Mouse (Mus musculus) frontal cortex, postnatal 36 days (tissue): ENCODE data around the gene H2-Eb2.

ENCODE experiments used
- DNase-seq, 2 experiments: peaks; one replicate each; pipeline ENCODE4 v3.0.0; 2022; ENCODE audit warnings: low spot score in 2 of 2

Gene H2-Eb2

DNA sequence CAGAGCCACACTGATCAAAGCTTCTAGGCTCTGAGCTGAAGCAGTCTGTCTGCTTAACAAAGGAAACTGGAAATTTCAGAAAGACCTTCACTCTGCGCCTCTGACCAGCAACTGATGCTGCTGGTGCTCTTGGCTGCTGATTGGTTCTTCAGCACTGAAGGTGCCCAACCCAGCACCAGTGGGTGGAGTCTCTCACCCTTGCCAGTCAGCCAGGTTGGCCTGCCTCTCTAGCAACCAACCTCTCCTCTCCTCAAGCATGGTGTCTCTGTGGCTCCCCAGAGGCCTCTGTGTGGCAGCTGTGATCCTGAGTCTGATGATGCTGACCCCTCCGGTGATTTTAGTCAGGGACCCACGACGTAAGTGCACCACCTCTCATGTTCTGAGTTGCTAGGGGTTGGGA, at the start of gene H2-Eb2:
Gene H2-Eb2, plus strand, starts transcription at position 230 of the 400 bp plus-strand sequence.
- DNase-seq: no peak

DNA sequence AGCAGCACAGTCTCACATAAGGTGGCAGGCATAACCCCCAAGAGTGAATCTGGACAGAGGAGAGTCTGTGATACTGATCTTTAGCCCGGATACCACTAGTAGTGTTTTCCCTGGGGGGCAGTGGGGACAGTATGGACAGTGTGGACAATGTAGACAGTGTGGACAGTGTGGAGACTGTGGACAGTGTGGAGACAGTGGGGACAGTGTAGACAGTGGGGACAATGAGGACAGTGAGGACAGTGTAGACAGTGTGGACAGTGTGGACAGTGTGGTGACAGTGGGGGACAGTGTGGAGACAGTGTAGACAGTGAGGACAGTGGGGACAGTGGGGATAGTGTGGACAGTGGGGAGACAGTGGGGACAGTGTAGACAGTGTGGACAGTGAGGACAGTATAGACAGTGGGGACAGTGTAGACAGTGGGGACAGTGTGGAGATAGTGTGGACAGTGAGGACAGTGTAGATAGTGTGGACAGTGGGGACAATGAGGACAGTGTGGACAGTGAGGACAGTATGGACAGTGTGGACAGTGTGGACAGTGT, 44.9 kb upstream of the H2-Eb2 start:
- no peak for DNase-seq

DNA sequence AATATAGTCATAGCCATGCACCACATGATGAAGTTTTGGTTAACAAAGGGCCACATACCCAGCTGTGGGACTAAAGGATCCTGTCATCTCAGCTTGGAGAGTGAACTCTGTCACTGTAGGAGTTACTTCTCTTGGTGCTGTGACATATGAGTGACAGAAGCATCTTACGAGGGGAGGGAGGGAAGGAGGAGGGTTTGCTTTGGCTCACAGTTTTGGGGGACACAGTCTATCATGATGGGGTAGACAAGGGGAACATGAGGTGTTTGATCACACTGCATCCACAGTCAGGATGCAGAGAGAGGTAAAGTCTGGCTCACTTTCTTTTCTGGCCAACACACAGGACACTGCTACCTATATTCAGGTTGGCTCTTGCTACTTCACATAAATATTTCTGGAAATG, 43.6 kb upstream of the H2-Eb2 start:
- DNase-seq: no peak

DNA sequence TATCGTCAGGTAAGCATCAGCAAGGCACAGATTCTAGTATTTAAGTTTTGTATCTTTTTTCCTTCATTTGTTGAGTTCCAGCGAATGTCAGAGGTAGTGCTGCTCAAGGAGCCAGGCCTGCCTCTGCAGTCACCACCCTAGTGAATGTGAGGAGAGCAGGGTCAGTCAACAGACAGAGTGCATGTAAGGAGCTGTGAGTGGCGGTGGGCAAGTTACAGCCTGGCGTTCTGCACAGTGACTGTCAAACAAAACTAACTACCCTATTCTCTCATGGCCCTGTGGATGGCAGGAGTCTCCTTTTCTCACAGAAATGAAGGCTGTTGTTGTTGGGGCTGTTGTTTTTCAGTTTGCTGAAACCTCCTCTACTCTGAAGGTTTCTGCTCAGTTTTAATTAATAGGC, 40.1 kb upstream of the H2-Eb2 start:
- DNase-seq: no peak

DNA sequence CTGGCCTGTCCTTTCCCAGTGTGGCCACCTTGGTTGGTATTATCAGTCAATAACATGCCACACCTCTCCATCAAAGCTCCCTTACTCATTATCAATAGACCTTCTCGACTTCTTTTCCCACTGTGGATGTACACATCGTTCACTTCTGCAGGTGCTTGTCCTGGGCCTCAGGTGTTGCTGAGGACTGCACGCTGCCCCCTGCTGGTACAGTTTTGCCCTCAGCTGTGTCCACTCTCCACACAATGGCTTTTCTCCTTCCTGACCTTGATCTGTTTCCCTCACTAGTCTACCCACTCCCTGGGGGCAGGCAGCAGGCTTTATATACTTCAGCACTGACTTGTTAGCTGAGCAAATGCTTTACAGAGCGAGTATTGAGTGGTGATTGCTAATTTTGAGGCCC, 39.6 kb upstream of the H2-Eb2 start:
- DNase-seq: no peak

DNA sequence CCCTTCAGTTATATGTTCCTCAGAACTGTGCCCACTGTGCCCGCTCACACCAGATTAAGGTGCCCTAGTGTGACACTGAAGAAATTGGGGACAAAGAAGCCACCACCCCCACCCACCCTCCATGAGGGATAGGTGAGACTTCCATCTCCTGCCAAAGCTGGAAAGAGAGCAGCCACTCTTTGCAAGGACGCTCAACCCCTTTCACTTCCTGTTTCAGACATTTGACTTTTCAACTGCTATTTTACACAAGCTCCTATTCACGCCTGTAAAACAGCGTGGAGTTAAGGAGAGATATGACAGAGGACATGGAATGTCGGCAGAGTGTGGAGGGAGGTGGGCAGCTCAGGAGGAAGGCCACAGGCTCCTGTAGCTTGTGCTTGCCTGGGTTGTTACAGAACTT, 39.0 kb upstream of the H2-Eb2 start:
- DNase-seq: no peak

DNA sequence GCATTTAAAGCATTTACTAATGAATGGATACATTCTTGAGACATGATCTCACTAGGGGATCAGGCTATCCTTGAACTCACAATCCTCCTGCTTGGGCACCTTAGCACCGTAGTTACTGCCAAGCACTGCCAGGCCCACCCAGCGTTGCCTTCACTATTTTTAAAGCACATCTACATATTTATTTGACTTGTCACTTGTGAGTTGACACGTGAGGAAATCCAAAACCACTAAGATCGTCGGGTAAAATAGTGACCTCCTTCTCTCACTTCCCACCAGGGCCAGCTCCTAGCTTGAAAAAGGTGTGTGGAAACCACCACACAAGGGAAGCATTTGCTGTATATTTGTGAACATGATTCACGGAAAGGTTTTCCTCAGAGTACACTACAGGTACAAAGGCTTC, 38.5 kb upstream of the H2-Eb2 start:
- DNase-seq: no peak

DNA sequence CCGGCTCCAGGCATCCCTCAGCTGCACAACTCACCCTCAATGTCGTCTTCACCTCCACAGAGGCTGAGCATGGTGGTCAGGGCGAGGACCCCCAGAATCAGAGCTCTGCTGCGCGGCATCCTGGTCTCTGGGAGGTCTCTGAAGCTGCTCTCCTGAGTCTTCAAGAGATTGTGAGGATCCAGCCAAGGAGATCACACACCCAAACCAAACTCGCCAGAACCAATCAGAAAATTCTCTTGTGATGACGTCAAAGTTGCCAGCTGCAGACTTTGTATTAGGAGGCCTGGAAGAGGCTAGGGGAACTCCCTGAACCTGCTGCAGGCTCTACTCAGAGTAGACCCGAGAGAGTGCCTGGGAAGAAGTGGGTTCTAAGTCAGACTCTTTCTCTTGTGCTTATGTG, 37.8 kb upstream of the H2-Eb2 start, which contains the start of gene H2-Aa:
Gene H2-Aa, minus strand, starts transcription at position 176 of the 400 bp plus-strand sequence.
- DNase-seq: peak; percentile 77 to 93

DNA sequence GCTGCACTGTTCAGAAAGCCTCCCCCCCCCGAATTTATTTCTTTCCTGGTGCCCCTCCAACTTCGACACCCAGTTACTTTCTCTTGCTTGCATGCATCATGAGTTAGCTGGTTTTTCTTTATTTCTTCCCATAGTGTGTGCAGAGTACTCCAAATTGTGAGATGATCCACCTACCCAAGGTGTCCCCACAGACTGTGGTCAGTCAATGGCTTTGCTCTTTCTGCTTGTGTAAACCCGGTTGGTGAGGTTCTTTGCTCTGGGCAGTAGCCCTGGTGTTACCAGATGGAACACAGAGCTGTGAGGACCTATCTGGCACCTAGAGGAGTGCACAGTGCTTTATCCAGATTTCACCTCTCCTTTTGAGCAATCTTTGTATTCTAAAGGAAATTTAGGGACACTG, 37.3 kb upstream of the H2-Eb2 start:
- no peak for DNase-seq

DNA sequence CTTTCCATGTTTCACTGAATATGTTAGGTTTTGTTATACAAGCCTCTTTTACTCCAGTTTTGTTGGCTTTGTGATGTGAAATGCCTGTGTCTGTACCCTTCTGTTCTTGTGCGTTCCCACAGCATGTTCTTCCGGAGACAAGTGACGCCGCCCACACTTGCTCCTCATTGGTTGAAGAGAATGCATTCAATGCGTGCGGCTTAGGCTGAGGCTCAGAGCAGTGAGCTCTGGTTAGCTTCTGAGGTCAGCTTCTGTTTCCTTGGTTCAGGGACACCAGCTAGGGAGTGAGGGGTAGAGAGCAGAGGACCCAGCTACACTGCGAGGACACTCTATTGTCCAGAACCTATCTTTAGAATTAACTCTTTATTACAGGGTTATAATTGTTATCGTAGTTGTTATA, 33.9 kb upstream of the H2-Eb2 start:
- DNase-seq: peak; percentile 72 to 85

DNA sequence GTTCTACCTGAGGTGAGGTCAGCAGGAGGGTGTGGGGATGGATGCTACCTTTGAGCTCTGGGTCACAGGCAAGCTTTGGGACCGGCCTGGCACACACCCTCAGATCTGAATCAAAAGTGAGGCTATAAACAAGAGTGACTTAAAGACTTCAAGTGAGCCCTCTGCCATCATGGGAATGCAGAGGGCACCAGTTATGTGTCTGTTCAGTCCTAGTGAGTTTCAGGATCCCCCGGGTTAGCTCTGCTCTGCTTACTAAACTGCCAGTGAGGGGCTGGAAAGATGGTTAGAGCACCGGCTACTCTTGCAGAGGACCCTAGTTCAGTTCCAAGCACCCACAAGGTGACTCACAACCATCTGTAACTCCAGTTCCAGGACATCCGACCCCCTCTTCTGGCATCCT, 32.9 kb upstream of the H2-Eb2 start:
- no peak for DNase-seq

DNA sequence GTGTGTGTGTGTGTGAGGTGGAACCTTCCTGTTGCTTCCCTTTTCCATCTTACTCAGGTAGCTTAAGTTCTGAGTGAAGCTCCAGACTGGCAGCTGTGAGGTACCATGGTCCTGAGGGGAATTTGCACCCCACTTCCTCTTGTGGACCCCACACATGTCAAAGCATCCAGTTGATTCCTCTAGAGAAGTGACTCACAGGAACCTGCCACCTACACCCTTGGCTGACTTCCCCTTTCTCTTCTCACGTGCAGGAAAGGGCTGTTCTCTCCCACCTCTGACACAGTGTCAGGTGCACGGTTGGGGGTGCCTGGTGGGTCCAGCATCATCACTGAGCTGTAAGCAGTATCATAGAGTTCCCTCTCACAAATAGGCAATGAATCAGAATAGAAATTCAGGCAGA, 31.9 kb upstream of the H2-Eb2 start:
- DNase-seq: no peak

DNA sequence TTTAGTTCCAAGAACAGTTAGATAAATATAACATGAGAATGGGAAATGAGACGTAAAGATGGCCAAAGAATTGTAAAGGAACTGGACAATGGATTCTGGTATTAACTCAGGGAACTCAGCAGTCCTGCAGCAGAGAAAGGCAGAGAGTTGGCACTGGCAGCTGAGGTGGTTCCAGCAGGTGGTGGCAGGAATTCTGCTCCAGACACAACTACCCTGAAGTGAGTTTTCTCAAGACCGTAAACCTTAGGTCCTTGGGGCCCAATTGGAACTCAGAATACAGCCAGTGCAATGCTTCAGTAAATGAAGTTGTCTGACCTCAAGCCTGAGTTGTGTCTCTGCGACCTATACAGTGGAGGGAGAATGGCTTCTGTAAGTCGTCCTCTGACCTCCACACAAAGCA, 31.2 kb upstream of the H2-Eb2 start:
- no peak for DNase-seq

DNA sequence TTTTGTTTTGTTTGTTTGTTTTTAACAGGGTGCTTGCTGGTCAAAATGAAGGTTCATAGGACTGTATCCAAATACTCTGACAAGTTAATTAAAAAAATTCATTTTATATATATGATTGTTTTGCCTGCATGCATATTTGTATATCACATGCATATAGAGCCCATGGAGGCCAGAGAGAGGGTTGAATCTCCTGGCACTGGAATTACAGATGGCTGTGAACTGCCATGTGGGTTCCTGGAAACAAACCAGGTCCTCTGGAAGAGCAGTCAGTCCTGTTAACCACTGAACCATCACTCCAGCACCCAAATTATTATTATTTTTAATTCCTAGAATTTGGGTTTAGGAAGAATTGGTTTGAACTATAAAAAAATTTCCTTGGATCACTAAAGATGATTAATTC, 30.2 kb upstream of the H2-Eb2 start:
- DNase-seq: no peak

DNA sequence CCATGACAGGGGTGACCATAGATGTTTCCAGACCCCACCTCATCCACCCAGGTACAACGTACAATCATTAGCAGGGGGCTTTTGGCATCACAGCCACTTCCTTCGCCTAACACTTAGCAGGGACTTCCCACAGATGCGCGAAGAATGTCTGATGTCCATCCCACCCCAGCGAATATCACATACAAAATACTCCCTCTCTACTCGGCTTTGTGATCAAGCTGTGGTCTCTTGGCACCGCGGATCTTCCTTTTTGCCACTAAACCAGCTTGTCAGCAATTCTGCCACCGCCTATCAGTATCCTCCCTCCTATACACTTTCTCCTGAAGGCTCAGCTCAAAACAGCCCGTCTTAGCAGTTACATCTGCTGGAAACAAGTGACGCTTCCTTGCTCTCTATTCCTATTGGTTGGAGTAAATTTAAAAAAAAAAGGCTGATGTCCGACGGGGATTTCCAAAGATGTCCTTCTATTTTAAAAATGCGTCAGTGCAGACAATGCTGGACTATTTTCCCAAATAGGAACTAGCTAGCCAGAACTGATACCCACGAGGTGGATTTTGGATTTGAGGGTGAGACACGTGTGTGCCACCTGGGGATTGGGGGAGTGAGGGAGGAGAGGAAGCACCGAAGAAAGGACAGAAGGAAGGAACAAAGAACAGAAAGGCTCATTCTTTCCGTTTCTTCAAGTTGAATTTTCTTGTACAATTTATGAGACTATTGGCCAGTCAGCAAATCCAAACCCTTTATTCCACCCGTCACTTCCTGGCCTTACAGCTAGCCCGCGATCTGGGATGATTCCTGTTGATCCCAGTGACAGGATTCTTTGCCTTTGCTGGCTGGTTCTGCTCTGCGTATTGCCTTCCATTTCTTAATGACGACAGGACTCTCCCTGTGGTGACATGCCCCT, 29.3 kb upstream of the H2-Eb2 start:
- DNase-seq: peak; percentile 19 to 69

DNA sequence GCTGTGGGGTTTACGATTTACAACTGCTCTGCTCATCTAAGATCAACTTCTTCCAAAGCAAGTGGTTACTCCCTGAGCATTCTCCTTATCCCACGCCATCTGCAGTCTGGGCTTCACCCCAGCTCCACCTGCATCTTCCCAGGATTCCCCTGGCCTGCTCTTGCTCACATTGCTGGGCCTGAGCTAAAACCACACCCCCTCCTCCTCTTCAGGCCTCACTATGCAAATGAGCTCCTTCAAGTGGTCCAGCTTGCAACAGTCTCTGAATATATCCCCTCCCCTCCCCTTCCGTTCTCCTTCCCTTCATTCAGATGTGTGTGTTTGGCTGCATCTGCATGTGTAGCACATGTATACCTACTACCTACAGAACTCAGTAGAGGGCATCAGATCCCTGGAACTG, 26.1 kb upstream of the H2-Eb2 start:
- no peak for DNase-seq

DNA sequence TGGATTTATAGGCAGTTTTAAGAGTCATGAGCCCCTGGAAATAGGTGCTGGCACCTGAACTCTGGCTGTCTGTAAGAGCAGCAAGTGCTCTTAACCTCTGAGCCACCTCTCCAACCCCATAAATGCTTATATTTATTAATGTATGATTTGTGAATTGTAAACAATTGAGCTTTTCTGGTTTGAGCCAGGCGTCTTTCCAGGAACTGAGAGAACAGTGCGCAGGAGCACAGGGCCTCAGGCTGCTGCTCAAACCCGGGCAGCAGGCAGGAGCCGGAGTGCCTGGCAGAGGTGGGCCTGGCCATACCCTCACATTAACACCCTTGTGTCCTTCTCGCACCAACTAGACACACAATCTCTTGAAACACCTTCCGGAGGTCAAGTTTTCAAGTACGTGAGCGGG, 25.4 kb upstream of the H2-Eb2 start:
- DNase-seq: no peak

DNA sequence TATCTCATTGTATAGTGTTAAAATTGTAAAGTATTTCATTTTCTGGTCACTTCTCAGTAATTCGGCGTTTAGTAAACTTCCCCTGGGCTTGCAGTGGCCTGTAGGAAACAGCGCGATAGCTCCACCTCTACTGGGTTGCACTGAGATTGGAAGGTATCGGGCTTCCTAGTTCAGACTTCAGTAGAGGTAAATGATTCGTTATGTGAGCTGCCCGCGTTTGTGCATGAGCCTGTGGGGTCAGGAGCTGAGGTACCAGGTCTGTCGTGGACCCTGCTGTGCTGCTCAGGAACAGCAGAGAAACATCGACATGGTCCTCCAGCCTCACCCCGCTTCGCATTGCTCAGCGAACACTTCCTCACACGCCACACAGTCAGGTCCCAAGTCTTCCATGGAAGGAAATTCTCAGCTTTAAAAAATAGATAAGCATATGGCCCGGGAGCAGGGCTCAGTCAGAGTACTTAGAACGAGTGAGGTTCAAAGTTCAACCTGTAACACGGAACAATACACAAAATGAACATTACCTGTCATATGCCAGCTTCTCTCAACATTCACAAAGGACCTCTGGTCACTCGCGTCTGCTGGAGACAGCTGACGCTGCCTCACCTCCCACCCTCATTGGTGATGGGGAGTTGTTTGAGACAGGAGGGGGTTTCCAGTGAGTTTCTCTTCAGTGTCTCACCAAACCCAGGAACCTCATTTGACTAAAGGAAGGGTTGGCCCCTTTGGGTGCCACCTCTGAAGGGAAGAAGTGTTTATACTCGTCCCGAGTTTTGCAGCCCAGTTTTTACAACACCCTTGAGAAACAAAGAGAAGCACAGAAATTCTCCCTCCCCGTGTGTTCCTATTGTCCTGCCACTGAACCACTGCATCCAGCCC, 24.5 kb upstream of the H2-Eb2 start:
- no peak for DNase-seq

DNA sequence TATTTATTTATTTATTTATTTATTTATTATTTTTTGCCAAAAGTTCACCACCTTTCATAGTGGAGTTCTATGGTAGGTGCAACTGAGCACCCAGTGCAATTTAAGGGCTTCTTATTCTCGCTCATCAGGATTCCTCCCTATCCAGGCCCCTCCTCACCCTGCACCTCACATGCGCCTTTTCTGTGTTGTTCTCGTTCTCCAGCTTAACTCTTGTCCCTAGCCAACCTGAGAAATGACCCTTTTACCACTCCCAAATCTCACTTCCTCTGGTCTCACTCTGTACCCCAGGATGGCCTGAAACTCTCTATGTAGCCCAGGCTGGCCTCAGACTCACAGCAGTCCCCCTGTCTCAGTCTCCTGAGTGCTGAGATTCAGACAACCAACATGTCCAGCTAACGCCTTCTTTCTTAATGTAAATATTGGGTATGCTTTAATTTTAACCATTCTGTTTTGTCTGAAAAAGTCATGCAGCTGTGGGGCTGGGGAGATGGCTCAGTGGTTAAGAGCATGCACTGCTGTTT, 23.7 kb upstream of the H2-Eb2 start:
- no peak for DNase-seq

DNA sequence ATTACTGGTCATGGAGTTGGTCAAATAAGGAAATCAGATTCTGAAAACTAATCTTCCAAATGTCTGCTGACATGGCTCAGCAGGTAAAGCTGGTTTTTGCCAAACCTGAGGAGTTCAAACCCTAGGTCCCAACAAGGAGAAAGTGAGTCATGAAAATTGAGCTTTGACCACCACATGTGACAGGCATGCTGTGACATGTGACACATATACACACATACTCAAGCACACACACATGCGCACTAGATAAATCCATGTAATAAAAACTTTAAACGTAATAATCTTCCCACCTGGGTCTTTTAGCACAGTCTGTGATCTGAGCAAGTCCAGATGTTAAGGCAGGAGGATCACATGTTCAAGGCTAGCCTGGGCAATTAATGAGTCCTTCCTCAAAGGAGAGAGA, 21.7 kb upstream of the H2-Eb2 start:
- DNase-seq: no peak

DNA sequence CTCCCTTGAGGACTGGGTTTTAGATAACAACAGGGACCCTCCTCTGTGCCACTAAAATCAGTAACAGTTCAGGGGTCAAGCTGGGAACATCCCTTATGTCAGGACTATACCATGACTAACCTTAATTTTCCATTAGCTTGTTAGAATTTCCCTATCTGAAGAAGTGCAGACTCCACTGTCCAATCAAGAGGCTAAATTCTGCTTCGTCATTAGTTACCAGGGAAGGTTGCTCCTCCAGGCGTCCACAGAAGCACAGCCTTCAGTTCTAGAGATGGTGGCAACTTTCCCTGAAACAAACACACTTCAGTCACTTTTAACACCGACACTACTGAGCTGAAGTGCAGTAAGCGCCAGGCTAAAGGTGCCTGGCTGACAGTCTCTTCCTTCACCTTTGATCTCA, 20.7 kb upstream of the H2-Eb2 start:
- peak; percentile 36 to 83 for DNase-seq

DNA sequence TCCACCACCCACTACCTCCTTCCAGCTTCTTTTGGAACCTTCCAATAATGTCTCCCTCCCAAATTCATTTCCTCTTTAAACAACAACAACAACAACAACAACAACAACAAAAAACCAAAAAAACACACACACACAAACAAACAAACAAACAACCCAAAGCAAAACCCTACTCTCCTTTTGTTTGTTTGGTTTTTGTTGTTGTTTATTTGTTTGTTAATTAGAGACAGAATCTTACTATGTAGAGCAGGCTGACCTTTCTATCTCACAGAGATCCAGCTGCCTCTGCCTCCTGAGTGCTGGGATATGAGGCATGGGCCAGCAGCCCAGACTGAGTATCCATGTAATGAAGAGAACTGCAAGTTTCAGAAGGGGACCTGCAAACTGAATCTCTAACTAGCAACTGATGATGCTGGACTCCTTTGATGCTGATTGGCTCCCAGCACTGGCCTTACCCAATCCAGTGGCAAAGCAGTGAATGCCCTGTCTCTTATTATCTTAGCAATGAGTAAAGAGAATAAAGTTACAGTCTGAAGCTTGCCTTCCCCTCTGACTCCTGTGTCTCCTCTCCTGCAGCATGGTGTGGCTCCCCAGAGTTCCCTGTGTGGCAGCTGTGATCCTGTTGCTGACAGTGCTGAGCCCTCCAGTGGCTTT, 20.0 kb upstream of the H2-Eb2 start, which contains the start of gene H2-Eb1:
Gene H2-Eb1, plus strand, starts transcription at position 488 of the 651 bp plus-strand sequence.
- peak; percentile 87 to 95 for DNase-seq
